Mouse (Mus musculus) megakaryocyte, embryonic 14.5 days (primary cell): ENCODE data around the gene Slamf8.

Experiments used
- FLI1 ChIP-seq: IDR thresholded peaks from 2 replicates; pipeline ENCODE4 v1.6.1; 2012; ENCODE audit warnings: low read length, inconsistent platforms, mixed read lengths
- GATA1 ChIP-seq: IDR thresholded peaks from 3 replicates; pipeline ENCODE4 v1.6.1; 2012; ENCODE audit warnings: mixed read lengths, low read length, inconsistent platforms, borderline replicate concordance

DNA sequence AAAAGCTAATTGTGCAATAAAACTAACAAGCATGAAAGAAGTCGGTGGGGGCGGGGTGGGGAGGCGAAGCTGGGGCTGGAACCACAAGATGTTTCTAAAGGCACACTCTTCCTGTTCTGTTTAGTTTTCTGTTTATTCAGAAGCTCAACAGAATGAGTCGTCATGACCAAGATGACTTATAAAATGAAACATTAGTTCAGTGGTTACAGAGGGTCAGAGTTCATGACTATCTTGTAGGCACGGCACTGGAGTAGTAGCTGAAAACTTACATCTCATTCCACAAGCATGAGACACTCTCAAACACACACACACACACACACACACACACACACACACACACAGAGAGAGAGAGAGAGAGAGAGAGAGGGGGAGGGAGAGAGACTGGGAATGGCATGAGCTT is 45.9 kb upstream of the Slamf8 start:
- TF ChIP-seq FLI1 (no peak), GATA1 (no peak)
